Mouse (Mus musculus): ENCODE results near the gene Adh6a.
"Not testable (repeated sequence)": the region's sequence is repeated elsewhere in the genome, so short reads cannot be mapped to it uniquely, and the experiment has no call there.

Adh6a gene

DNA sequence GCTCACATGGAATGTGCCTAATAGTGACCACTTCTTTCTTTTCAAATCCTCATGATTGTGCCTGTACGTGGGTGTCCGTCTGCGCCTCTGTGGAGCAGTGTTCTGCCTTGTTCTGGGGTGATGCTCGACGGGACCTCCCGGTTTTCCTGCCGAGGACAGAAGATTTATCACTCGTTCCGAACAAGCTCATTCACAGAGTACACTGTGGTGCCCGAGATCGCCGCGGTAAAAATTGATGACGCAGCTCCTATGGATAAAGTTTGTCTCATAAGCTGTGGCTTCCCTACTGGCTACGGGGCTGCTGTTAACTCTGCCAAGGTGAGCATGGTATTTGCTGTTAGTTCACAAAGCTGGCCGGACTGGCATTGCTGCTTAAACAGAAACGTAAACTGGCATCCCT lies 11.9 kb downstream of the Adh6a start:
- no peak for DNase-seq (ENCODE audit: low read depth, low spot score)

DNA sequence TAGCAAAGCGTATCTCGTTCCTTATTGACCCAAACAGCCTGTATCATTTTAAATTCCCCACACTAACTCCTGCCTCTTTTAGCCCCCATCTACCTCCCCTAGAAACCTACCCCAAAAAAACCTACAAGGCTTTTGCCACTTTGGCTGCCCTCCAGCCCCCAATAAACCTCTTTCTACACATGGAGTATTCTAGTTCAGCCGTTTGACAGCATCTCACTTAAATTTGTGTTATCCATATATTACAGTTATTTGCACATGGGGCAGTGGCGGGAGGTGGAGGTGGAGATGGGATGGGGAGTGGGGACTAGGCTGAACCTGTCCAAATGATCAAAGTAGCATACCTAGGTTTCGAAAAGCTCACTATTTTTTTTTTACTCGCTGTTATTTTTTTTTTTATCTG lies 12.4 kb downstream of the Adh6a start:
- DNase-seq (ENCODE audit: low read depth, low spot score) = no peak

DNA sequence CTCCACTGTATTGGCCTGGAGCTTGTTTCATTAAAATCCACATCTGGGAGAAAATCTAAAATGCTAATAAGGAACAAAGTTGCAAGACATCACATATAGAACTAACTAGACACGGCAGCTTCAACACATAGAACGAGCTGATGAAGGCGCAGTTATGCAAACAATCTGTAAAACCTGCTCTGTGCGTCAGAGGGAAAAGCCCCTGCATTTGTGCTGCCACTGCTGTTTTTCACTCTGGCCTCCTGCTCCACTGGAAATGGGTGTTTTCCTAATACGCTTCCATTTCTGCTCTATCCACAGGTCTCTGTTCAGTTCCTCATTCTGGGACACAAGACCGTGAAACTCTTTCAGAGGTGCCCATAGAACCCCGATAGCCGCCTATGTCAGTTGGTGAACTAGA lies 20.8 kb downstream of the Adh6a start:
- no peak for DNase-seq (ENCODE audit: low read depth, low spot score)

DNA sequence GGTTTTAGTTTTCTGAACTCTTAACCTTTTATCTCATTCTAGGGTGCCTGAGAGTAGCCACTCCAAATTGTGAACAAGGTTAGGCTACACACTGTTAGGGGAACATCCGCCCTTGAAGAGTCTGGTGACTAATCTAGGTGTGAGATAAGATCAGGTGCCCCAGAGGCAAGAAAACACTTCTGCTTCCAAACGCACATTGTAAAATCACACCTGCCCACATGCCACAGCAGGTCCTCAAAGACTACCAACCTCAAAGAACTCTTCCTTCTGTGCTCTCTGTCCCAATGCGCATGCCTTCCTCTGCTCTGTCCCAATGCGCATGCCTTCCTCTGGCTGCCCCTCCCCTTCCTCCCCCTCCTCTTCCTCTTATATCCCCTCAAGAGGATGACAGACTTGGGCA lies 21.2 kb downstream of the Adh6a start:
- DNase-seq (ENCODE audit: low read depth, low spot score) = no peak

DNA sequence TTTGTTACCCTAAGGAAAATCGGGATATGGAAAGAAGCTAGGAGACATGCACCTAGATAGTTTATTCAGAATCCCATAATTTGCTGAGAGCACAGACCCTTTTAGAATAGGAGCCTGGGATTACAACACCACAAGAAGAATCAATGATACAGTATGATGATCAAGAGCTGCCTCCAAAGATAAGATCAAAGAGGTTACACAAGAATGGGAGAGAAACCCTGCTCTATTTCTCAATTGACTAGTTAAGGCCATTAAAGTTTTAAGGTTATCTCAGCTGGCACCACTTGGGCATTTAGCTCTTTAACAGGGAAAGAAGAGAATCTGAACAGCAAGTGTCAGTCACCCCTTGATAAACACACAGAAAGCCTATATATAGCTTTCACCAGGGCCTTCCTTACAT lies 22.5 kb downstream of the Adh6a start:
- DNase-seq (ENCODE audit: low read depth, low spot score) = no peak

DNA sequence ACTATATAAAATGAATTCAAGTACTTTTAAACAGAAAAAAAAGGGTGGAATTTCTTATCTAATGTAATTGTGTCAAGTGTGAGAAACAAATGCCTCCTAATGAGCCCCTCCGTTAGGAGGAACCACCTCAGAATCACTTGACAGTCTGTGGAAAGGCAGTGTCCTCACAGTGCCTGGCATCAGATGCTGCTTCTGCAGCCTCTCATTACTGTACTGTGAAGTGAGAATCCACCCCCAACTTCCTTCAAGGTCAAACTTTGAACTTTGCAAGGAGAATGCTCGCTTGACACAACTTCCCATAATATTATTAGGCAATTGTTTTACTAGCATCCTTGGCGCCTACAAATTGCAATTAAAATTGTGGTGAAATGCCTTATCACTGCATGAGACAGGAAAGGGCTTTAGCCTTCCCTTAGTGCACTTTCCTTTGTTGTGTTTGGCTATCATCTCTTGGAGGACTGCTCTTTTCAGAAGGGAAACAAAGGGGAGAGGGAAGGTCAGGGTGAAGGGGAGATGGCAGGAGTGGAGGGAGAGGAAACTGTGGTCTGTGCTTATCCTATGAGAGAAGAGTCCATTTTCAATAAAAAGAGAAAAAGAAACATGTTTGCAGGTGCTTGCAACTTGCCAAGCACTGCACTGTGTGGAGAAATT lies 23.1 kb downstream of the Adh6a start:
- no peak for DNase-seq (ENCODE audit: low read depth, low spot score)

DNA sequence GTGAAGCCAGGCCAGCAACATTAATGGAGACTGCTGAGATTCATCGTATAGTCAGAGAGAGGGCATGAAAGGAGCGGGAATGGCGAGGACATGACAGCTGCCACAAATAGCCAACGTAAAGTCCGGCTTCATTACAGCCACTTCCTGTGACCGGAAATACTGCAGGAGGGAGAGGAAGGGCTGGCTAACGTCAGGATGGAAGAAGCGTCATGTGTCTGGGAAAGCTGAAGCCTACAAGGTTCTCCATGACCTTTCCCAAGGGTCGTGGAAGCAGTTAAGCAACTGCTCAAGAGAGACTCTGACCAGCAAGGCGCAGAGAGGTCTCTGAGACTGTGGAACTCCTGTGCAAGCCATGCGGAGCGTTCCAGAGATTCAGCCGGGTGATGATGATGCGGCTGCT lies 28.4 kb downstream of the Adh6a start, which contains the start of gene Adh6b:
TSS of gene Adh6b (plus strand) at position 305 of the 400 bp plus-strand sequence.
- no peak for DNase-seq (ENCODE audit: low read depth, low spot score)

DNA sequence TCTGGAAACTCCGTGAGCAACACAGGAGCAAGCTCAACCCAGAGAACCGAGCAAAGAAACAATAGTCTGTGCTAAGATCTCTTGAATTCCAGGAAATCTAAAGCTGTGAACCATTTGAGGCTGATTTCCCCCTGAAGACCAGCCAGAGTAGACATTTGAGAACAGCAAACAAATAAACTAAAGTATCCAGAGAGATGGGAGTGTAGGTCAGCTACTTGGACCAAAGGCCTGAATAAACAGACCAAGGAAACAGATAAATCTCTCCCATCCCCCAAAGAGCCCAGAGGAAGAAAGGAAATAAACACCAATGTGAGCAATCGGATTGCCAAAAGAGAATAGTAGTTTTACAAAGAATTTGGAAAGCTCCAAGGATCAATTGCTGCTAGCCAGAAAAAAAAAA lies 34.0 kb downstream of the Adh6a start:
- DNase-seq (ENCODE audit: low read depth, low spot score) = no peak

DNA sequence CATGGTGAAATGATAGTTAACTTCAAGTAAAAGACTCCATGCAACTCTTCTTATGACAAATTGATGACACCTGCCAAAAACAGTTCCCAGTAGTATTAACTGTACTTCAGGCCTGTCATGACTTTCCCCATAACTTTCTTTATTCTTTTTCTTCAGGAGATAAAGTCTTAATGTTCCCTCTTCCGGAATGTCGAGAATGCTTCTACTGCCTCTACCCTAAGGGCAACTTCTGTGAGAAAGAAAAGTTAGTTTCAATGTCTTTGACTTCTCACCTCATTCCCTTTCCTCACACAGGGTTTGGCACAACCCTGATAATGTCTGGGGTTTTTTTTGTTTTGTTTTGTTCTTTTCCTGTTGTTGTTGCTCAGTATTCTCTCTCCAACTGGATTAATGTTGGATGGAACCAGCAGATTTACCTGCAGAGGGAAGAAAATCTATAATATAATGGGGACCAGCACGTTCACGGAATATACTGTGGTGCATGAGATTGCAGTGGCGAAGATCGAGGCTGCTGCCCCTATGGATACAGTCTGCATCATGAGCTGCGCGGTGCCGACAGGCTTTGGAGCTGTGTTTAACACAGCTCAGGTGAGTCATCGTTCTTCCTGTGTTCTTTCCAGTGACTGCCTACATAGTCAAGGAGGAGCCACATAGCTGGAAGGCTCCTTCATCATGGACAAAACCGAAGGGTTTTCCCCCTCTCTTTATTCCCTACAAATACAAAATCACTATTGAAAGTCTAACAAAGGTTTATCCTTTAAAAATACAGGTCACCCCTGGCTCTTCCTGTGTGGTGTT lies 39.1 kb downstream of the Adh6a start:
- DNase-seq (ENCODE audit: low read depth, low spot score) = no peak

DNA sequence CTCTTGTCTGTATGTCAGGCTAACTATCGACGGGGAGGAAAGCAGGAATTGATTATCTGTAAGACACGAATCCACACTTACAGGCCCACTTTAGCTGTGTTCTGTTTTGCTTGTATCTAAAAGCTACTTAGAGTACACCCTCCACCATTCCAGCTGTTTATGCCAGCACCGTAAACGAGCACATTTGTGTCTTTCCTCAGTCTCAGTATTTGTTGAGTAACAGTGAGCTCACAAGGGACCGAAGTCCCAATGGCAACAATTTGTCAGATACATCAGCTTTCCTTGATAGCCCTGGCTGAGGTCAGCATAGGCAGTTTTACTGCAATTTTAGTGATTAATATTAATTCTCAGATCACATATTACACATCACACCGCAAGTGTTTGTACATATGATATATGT lies 45.8 kb downstream of the Adh6a start:
- DNase-seq (ENCODE audit: low read depth, low spot score) = no peak

DNA sequence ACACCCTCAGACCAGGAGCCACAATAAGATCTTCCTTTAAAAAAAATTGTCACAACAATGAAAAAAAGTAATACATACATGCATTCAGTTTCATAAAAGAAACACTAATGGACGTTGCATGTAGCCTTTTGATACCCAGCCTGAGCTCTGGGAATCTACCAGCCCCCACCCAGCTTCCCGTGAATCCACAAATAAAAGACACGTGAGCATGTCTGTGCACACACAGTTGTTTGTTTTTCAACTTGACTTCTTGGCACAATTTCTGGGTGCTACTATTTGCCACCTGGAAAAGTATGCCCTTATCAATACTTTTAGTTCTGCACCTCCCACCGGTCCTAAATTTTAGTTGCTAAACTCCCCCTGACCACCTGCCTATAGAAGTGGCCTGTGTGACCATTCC lies 47.6 kb downstream of the Adh6a start:
- DNase-seq (ENCODE audit: low read depth, low spot score) = no peak

DNA sequence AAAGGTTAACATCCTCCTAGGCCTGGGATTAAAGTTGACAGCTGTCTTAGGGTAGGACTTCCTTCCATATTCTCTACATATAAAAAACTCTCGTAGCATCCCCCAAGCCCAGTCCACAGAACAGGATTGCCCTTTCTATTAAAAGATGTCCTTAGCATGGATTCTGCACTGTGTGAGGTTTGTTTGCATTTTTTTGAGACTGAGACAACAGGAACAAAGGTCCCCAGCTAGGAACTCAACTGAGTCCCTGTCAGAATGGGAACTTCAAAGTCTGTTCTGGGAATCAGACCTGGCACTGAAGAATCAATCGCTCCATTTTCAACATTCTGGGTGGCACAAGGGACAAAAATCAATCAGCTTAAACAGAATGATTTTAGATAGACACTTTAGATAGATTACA lies 49.8 kb downstream of the Adh6a start:
- DNase-seq (ENCODE audit: low read depth, low spot score) = no peak

DNA sequence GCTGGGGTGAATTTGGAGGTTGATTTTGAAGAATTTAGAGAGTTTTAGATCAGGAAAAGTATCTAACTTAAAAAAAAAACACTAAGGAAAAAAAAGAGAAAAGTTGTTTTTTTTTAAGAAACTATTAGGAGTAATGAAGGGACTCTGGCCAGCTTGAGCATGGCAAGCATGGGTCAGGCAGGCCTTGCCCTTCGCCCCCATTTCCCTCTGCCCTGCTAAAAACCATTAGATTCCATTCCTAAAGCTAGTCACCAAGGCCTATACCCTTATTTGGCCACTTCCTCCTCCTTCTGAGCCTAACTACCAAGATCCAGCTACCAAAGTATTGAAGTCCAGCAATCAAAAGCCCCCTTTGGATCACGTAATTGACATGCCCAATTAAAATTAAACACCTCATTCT lies 53.1 kb downstream of the Adh6a start:
- DNase-seq (ENCODE audit: low read depth, low spot score) = no peak

DNA sequence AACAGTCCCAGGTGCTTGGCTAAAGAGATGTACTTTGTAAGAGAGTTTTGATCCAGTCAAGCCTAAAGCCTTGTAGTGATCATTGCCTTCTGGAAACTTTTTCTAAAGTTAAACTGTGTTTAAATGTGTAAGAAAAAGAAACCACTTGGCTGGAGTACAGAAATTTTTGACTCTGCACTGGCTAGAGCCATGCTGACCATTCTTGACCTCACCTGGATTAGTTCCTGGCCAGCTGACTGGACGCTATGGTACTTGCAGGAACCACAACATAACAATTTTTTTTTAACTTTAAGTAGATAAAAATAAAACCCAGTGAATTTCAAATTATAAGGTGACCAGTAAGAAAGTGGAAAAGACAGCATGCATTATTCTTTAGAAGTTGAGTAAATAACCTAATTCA lies 56.5 kb downstream of the Adh6a start:
- DNase-seq (ENCODE audit: low read depth, low spot score) = no peak

DNA sequence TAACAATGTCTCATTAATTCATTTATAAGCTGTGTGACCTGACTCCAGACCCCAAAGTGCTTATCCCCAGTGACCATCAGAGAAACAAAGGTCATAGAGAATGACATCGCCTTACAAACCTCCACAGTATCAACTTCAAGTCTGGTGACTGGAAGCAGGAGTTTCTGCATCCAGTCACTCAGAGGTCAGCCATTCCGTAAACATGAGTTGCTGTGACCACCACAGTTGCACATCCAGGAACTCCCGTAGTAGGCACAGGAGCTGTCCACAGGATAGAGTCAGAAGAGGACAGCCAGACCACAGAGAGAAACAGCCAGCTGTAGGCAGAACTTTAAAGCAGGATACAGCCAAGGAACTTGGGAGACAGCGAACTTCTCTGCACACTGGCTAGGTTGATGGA lies 57.2 kb downstream of the Adh6a start:
- DNase-seq (ENCODE audit: low read depth, low spot score) = not testable (repeated sequence)

DNA sequence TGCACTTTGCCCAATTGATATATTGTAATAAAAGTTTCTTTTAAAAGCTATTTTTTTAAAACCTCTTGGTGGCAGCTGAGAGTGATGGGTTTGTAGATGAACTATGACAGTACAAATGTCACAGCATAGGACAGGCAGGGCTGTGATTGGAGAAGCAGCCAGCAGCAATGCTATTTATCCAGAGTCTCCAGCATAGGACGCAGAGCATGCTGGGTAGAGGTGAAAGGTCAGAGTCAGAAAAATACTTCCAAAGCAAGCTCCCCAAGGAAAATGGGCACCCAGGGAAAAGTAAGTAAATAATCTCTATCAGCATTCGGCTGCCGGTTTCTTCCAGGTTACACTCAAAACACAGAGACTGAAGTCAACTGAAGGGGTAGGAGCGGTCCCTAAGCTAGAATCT lies 60.8 kb downstream of the Adh6a start:
- DNase-seq (ENCODE audit: low read depth, low spot score) = no peak

DNA sequence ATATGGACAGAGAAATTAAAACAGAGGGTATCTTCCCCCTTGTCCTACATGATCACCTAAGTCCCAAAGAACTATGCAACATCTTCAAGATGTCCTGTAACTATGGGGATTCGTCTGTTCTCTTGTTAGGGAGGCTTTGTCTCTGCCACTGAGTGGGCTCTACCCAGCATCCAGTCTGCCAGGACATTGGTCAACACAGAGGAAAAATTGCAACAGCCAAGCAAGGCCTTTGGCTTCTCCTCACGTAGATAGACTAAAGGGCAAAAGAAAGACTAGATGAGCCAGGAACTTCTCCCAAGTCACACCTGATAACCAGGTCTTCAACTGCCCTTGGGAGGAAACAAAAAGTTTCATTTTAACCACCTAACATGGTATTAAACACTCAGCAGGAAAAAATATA lies 62.1 kb downstream of the Adh6a start:
- no peak for DNase-seq (ENCODE audit: low read depth, low spot score)
